Mouse (Mus musculus) common myeloid progenitor, adult 5-6 weeks (primary cell): Measurements from ENCODE around the gene Vip. TPM values are rescaled to one million over a fixed set of nuclear protein-coding genes. Genes with fewer than 3 reads are reported as not detected.

ENCODE experiments used
- total RNA-seq: library from RNA; stranded (forward); fragments of 200-1000, 187-1606 nt; gene quantifications from 2 replicates; pipeline ENCODE4 v1.2.3, GENCODE M21; 2017

Gene Vip
- total RNA-seq, 1 experiment from 2014 or later = not detected

Other genes with a start within 250 kb of the Vip start
- 28.5 and 33.4 TPM in 2 replicates for gene Syne1, start 87.7 kb upstream of the Vip start, total RNA-seq
- gene Myct1, start 45.4 kb upstream of the Vip start, total RNA-seq = 12.0 and 20.2 TPM in 2 replicates
- gene Fbxo5, start 166.4 kb downstream of the Vip start, total RNA-seq = 36.2 and 48.4 TPM in 2 replicates
- gene Mtrf1l, start 184.7 kb downstream of the Vip start, total RNA-seq = 19.3 and 29.5 TPM in 2 replicates